Mouse (Mus musculus): ENCODE measurements around the gene Mtus2.

The Mtus2 gene

GRCm38 (mm10) chr5:148027985-148028384 lies 70.9 kb downstream of the Mtus2 start:
- DNase-seq (ENCODE audit: low read depth, low spot score) = peak; percentile 92

DNA sequence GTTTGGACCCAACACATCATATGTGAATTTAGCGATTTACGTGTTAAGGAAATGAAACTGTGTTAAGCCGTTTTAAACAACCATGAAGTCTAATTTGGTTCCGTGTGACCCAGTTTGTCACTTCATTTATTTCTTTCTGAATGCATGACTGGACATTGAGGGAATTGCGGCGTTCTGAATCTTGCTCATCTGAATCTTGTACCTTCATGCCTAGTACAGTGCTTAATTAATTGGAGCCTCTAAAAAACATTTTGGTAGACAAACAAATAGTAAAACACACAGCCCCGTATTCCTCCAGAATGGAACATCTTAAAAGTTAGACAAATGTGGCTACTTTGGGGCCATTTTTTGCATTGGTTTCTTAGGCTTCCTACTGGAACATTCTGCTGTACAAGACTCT lies 84.5 kb downstream of the Mtus2 start:
- DNase-seq (ENCODE audit: low read depth, low spot score) = no peak

GRCm38 (mm10) chr5:148048200-148048599 lies 91.1 kb downstream of the Mtus2 start:
- no peak for DNase-seq (ENCODE audit: low read depth, low spot score)

- no peak for DNase-seq (ENCODE audit: low read depth, low spot score)
These were observed 92.2 kb downstream of the Mtus2 start for GRCm38 (mm10) chr5:148049304-148049703.

GRCm38 (mm10) chr5:148052846-148053608 lies 95.9 kb downstream of the Mtus2 start:
- DNase-seq (ENCODE audit: low read depth, low spot score) = no peak

GRCm38 (mm10) chr5:148053609-148053990 lies 96.5 kb downstream of the Mtus2 start:
- DNase-seq (ENCODE audit: low read depth, low spot score) = no peak

- no peak for DNase-seq (ENCODE audit: low read depth, low spot score)
These were observed 99.7 kb downstream of the Mtus2 start for GRCm38 (mm10) chr5:148056831-148057230.

DNA sequence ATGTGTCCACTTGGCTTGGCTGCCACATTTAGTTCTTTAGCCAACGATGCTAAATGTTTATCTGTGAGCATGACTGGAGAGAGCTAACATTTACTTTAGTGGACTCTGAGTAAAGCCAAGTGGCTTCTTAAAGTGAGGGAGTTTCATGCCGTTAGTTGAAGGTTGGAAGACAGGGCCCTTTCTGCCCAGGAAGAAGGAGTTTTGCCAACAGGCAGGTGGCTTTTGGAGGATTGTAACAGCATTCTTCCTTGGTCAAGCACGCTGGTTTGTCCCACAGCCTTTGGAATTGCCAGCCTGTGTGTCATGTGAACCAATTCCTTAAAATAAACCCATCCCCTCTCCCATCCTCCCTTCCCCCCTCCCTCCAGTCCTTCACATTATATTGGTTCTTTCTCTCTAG lies 100.3 kb downstream of the Mtus2 start:
- no peak for DNase-seq (ENCODE audit: low read depth, low spot score)

DNA sequence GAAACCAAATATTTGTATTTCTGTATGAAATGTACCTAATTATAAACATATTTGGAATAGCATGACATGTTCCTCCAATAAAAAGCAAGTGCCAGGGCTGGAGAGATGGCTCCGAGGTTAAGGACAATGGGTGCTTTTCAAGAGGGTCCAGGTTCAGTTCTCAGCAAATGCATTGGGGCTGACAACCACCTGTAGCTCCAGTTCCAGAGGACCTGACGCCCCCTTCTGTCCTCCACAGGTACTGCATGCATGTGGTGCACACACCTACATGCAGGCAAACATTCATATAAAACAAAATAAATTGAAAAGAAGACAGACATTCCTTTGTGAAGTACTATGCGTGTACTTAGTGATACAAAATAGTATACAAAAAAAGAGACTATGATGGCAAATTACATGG lies 102.2 kb downstream of the Mtus2 start:
- peak; percentile 33 for DNase-seq (ENCODE audit: low read depth, low spot score)

DNA sequence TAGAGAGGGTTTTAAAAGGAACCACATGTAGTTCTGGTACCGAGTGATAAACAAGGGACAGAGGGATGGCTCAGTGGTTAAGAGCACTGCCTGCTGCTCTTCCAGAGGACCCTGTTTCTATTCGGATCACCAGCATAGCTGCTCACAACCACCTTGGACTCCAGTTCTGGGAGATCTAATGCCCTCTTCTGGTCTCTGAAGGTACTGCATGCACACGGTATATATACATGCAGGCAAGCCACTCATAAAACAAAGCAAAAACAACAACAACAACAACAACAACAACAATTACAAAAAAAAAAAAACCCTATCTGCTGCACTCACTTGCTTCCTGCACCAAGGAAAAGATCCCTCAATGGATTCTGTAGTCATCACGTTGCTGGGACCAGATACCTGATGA lies 104.7 kb downstream of the Mtus2 start:
- peak; percentile 65 for DNase-seq (ENCODE audit: low read depth, low spot score)

DNA sequence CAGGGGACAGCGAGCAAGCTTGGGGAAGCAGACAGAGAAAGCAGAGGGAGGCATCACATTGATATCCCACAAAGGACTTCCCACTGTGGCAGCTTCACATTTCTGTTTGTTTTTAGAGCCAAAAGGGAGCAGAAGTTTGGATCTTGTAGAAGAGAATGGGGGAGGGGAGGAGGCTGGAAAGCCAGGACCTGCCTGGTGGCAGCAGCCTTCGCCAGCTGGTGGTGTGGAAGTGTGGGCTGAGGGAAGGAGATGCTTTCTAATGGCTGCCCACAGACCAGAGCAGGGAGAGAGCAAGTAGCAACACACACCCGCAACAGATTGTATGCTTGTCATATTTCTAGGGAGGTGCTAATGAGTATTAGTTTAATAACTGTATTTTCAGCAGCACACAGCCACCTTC lies 106.6 kb downstream of the Mtus2 start:
- DNase-seq (ENCODE audit: low read depth, low spot score) = no peak

- no peak for DNase-seq (ENCODE audit: low read depth, low spot score)
These were observed 108.1 kb downstream of the Mtus2 start for GRCm38 (mm10) chr5:148065251-148065650.

GRCm38 (mm10) chr5:148069909-148070308 lies 112.8 kb downstream of the Mtus2 start:
- peak; percentile 60 for DNase-seq (ENCODE audit: low read depth, low spot score)

DNA sequence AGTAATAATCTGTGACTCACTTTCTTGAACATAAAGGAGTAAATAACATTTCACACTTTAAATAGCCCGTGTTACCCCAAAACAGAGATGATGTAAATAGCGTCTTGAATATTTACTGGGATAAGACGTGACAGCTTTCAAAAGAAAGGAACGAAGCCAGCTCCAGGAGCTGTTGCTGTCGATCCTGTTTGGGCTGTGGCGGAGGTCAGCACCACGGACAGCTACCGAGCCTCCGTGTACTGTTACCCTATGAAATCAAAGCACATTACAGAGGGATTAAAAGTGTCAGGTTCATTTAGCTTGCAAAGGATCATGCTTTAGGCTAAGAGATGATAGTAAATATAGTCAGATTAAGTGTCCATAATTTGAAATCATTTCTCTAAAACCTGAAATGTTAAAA lies 114.7 kb downstream of the Mtus2 start:
- DNase-seq (ENCODE audit: low read depth, low spot score) = peak; percentile 59

DNA sequence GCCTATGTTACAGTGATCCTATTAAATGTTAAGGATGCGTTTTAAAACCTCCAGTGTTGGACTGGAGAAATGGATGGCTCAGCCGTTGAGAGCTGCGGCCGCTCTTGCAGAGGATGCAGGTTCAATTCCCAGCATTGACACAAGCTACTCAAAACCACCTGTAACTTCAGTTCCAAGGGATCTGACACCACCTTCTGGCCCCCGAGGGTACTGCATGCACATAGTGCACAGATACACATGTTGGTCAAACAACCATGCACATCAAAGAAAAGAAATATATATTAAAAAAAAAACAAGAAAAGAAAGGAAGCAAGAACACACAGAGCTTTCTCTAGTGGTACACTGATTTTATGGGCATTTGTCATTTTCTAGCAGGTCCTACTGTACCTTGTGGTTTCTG lies 116.3 kb downstream of the Mtus2 start:
- DNase-seq (ENCODE audit: low read depth, low spot score) = peak; percentile 63

- peak; percentile 63 for DNase-seq (ENCODE audit: low read depth, low spot score)
These were observed 122.6 kb downstream of the Mtus2 start for GRCm38 (mm10) chr5:148079732-148080131.

DNA sequence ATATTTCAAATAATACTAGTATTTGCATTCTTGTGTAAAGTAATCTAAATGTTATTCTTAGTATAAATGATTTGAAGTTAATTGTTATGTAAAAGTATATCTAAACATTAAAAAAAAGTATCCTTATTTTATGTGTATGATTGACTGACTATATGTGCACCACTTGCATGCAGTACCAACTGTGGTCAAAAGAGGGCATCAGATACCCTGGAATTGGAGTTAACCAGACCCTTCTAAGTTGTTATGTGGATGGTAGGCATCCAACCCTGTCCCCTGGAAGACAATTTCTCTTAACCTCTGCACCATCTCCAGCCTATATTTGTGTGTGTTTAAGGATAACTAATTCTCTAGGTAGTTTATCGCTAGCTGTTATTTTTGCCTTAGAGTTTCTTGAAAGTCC lies 126.4 kb downstream of the Mtus2 start:
- DNase-seq (ENCODE audit: low read depth, low spot score) = peak; percentile 76

GRCm38 (mm10) chr5:148084766-148085165 lies 127.6 kb downstream of the Mtus2 start:
- DNase-seq (ENCODE audit: low read depth, low spot score) = peak; percentile 82

DNA sequence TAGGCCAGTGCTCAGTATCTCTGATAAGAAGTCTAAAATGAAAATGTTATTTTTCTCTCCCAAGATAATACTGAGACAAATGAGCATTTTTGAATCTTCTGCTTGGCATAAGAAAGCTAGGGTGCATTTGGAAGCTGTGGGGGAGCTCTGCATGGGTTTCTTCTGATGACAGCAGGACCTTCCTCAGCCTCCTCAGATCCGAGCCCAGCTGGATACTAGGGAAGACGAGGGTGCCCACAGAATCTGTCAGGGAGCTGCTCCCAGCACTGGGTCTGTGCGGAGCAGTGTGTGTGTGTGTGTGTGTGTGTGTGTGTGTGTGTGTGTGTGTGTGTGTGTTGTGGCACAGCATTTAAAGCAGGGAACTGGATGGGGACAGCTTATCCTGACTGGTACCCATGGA lies 130.7 kb downstream of the Mtus2 start:
- DNase-seq (ENCODE audit: low read depth, low spot score) = no peak

GRCm38 (mm10) chr5:148090191-148090821 lies 133.2 kb downstream of the Mtus2 start:
- DNase-seq (ENCODE audit: low read depth, low spot score) = no peak

DNA sequence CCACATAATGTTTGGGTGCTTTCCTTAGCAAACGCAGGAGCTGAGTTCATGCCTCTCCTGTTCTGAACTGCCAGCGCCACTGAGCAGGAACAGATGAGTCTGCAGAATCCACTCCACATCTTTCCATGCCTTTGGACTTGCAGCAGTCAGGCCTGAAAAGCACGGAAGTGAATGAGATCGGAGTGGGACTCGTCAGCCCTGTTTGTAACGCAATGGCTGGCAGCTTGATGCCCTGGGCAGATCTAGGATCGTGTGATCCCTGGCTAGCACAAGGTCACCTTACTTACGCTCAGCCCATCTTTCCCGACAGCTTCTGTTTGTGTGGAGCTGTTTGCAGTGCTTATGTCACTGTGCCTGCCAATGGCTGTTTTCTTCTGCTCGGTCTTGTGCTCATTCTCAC lies 137.5 kb downstream of the Mtus2 start:
- DNase-seq (ENCODE audit: low read depth, low spot score) = peak; percentile 29

- DNase-seq (ENCODE audit: low read depth, low spot score) = no peak
These were observed 142.2 kb downstream of the Mtus2 start for GRCm38 (mm10) chr5:148099356-148099755.

- DNase-seq (ENCODE audit: low read depth, low spot score) = peak; percentile 74
These were observed 150.2 kb downstream of the Mtus2 start for GRCm38 (mm10) chr5:148107324-148107723.

Measured in ZHBTc4 (cell line).